Mouse (Mus musculus) spleen, postnatal 36 days (tissue): ENCODE results near the gene Fbrs.

Experiments
- DNase-seq, 2 experiments: peaks; one replicate each; pipeline ENCODE4 v3.0.0; 2022; ENCODE audit warnings: low spot score in 2 of 2, mixed read lengths in 1 of 2

Gene Fbrs

GRCm38 (mm10) chr7:127519284-127519683 is 40.3 kb downstream of the Fbrs start, which contains the start of gene Gm42715:
TSS of gene Gm42715 (plus strand) at chr7:127519584.
- no peak for DNase-seq
